Mouse (Mus musculus): ENCODE results near the gene Aox1. TPM values are rescaled to one million over a fixed set of nuclear protein-coding genes. Genes with fewer than 3 reads are reported as not detected.
A peak's percentile ranks its signal among the peaks of the same experiment; 100 is the strongest.
"Not testable (repeated sequence)": the region's sequence is repeated elsewhere in the genome, so short reads cannot be mapped to it uniquely, and the experiment has no call there.

The Aox1 gene
- polyA plus RNA-seq (2014; fragmentation: Nextera tagmentation; extraction: Ambion mirVana) = 0.05 and 0.07 TPM in 2 replicates

DNA sequence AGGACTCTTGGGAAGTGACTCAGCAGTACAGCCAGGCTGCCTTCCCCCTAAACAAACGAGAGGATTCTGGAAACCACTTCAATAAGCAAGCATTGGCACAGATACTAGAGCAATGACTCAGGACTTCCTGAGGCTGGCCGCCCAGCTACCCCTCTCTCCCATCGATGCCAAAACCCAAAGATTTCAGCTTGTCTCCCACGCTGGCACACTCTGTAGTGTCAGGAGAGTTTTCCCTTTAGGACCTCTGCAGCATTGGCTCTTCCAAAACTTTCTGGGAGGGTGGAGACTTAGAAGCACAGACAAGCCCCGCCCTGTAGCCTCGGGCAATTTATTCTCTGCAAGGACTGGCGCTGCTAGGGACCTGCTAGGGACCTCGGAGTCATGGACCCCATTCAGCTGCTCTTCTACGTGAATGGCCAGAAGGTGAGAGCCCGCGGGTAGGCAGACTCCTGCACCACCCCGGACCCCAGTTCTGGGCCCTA, at the start of gene Aox1:
Gene Aox1, plus strand, starts transcription at position 296 of the 482 bp plus-strand sequence.
- DNase-seq (ENCODE audit: low spot score) (peak; percentile 50), ATAC-seq (replicated peaks; ENCODE audit: low FRiP score) (peak; percentile 63)
- WGBS = 5% methylated on average over 12 of the region's 12 CpGs
- Histone ChIP-seq H3K27ac (ENCODE audit: low read depth, low read length) (no peak within 1 kb of the TSS), H3K4me3 (ENCODE audit: low read depth, low read length) (peak within 1 kb of the TSS; percentile 42), H3K36me3 (ENCODE audit: control insufficient read depth, insufficient read depth, low read length) (no peaks in the 10 kb centered on the region; the same call in 1 of the 2 replicates), H3K9ac (ENCODE audit: low read depth, low read length) (peak within 1 kb of the TSS; percentile 46; the same call in 1 of the 2 replicates), H3K4me1 (replicated peaks; ENCODE audit: control insufficient read depth, insufficient read depth, low read length) (peaks cover 30% of the 10 kb centered on the region), H3K27me3 (replicated peaks; ENCODE audit: control insufficient read depth, insufficient read depth, low read length) (no peaks in the 10 kb centered on the region), H3K9me3 (ENCODE audit: control insufficient read depth, low read length) (no peaks in the 10 kb centered on the region), H3K4me2 (peak within 1 kb of the TSS; percentile 74)

DNA sequence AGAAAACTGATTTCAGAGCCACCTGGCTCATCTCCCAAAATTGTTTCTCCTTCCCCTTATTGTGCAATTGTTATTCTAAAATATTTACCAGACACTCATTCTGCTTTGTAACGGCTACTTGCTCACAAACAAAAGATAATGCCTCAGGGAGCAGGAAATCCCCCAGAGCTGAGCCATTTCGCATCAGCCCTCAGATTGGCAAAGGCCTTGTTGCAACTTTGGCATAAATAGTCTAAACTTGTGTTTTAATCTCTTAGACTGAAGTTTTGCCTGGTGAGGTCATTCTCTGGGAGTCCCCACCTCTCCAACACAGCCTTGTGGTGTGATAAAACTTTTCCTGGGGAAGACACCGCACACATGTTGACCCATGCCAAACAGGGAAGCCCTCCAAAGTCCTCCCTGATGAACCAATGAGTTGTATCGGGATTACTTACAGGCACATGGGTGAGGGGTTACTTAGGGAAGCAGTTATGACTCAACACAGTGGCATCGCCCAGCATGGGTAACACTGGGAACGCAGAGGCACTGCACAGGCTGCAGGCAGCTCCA, 40.6 kb upstream of the Aox1 start:
- H3K27ac ChIP-seq (ENCODE audit: low read depth, low read length) = no peak overlapping the region
- H3K36me3 ChIP-seq (ENCODE audit: control insufficient read depth, insufficient read depth, low read length) = no peaks in the 10 kb centered on the region
- WGBS = 65% methylated on average over 6 of the region's 6 CpGs
- ATAC-seq (replicated peaks; ENCODE audit: low FRiP score) (no peak), DNase-seq (ENCODE audit: low spot score) (no peak)
- H3K4me2 ChIP-seq = no peak overlapping the region
- no peaks in the 10 kb centered on the region for H3K9me3 ChIP-seq (ENCODE audit: control insufficient read depth, low read length)
- H3K4me3 ChIP-seq (ENCODE audit: low read depth, low read length) = no peak overlapping the region
- H3K4me1 ChIP-seq (replicated peaks; ENCODE audit: control insufficient read depth, insufficient read depth, low read length) = no peaks in the 10 kb centered on the region
- H3K27me3 ChIP-seq (replicated peaks; ENCODE audit: control insufficient read depth, insufficient read depth, low read length) = no peaks in the 10 kb centered on the region
- no peak overlapping the region for H3K9ac ChIP-seq (ENCODE audit: low read depth, low read length)

DNA sequence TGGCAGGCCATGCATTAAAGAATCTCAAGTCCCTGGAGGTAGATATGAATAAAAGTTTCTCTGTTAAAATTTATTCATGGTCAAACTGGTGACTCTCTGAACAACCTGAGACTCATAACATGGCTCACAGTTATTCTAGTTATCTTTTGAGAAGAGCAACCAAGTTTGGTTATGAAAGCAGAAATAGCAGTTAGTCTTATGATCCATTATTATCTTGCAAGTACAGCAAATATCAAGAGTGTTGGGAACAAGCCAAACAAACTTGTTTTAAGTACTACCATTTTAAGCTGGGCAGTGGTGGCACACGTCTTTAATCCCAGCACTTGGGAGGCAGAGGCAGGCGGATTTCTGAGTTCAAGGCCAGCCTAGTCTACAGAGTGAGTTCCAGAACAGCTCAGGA, 38.5 kb upstream of the Aox1 start:
- H3K4me2 ChIP-seq = no peak overlapping the region
- no peak overlapping the region for H3K4me3 ChIP-seq (ENCODE audit: low read depth, low read length)
- ATAC-seq (replicated peaks; ENCODE audit: low FRiP score) = no peak
- no peak overlapping the region for H3K9ac ChIP-seq (ENCODE audit: low read depth, low read length)
- H3K36me3 ChIP-seq (ENCODE audit: control insufficient read depth, insufficient read depth, low read length) = no peaks in the 10 kb centered on the region
- H3K4me1 ChIP-seq (replicated peaks; ENCODE audit: control insufficient read depth, insufficient read depth, low read length) = no peaks in the 10 kb centered on the region
- no peaks in the 10 kb centered on the region for H3K27me3 ChIP-seq (replicated peaks; ENCODE audit: control insufficient read depth, insufficient read depth, low read length)
- 74% methylated on average over 2 of the region's 2 CpGs for WGBS
- no peak overlapping the region for H3K27ac ChIP-seq (ENCODE audit: low read depth, low read length)
- no peaks in the 10 kb centered on the region for H3K9me3 ChIP-seq (ENCODE audit: control insufficient read depth, low read length)
- DNase-seq (ENCODE audit: low spot score) = no peak

DNA sequence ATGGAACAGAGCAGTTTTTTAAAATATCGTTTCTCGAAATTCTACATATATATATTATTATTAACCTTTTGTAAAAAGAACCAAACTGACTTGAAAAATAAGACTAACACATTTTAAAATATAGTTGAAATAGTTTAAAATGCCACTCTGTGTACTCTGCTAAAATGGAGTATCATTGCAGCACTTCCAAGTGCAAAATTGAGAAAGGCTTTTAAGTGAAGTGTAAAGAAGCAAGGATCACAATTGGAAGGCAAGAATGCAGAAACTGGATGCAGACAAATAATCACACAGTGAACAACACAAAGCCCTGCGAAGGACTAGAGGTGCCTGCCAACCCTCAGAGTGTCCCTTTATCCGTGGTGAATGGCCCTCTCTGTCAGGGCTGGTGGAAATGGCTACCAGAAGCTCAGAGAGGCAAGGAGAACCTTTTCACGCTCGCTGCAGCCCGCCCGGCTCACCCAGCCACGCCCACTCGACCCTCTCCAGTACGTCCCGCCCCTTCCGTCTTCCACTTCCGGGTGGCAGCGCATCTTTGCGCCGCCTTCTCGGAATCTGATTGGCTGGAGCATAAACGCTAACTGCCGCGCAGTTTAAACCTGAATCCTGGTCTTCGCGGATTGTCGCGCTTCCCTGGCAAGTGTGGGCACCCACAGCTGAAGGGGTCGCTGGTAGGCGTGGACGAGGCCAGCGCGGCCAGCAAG, 34.1 kb upstream of the Aox1 start, which contains the start of gene Sgo2a:
Gene Sgo2a, plus strand, starts transcription at position 540 of the 701 bp plus-strand sequence.
- ATAC-seq (replicated peaks; ENCODE audit: low FRiP score) = peak; percentile 92
- Histone ChIP-seq H3K36me3 (ENCODE audit: control insufficient read depth, insufficient read depth, low read length) (no peaks in the 10 kb centered on the region), H3K27ac (ENCODE audit: low read depth, low read length) (peak within 1 kb of the TSS; percentile 80), H3K4me1 (replicated peaks; ENCODE audit: control insufficient read depth, insufficient read depth, low read length) (peaks cover 12% of the 10 kb centered on the region), H3K27me3 (replicated peaks; ENCODE audit: control insufficient read depth, insufficient read depth, low read length) (no peaks in the 10 kb centered on the region), H3K4me3 (ENCODE audit: low read depth, low read length) (peak within 1 kb of the TSS; percentile 87), H3K9me3 (ENCODE audit: control insufficient read depth, low read length) (no peaks in the 10 kb centered on the region), H3K9ac (ENCODE audit: low read depth, low read length) (peak within 1 kb of the TSS; percentile 90), H3K4me2 (peak within 1 kb of the TSS; percentile 78)
- WGBS = 6% methylated on average over 30 of the region's 30 CpGs
- DNase-seq (ENCODE audit: low spot score) = peak; percentile 91

DNA sequence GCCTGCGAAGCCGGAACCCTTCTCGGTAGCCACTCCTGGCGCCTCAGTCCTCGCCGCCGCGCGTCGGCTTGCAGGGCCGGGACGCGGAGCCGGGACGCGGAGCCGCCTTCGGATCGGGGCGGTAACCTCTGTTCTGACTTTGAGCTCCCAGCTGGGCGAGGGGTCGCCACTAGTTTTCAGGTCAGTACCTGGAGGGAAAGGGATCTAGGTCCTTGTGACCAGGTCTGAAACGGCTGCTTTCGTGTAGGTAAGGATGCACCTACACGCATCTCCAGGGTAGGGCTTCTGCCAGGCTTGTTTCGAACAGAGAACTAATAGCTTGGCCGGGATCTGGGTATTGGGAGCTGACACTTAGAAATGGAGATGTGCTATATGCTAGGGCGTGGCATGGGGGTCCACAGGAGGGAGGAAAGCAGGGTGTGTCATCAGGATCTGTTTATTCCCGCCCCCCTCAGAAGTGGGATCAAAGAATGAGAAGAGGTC, 33.6 kb upstream of the Aox1 start:
- DNase-seq (ENCODE audit: low spot score) = no peak
- ATAC-seq (replicated peaks; ENCODE audit: low FRiP score) = peak; percentile 86
- H3K9ac ChIP-seq (ENCODE audit: low read depth, low read length) = peak overlapping the region; percentile 90
- under 1% methylated on average over 29 of the region's 29 CpGs for WGBS
- peaks cover 12% of the 10 kb centered on the region for H3K4me1 ChIP-seq (replicated peaks; ENCODE audit: control insufficient read depth, insufficient read depth, low read length)
- no peaks in the 10 kb centered on the region for H3K9me3 ChIP-seq (ENCODE audit: control insufficient read depth, low read length)
- peak overlapping the region; percentile 80 for H3K27ac ChIP-seq (ENCODE audit: low read depth, low read length)
- H3K36me3 ChIP-seq (ENCODE audit: control insufficient read depth, insufficient read depth, low read length) = no peaks in the 10 kb centered on the region
- peak overlapping the region; percentile 78 for H3K4me2 ChIP-seq
- H3K4me3 ChIP-seq (ENCODE audit: low read depth, low read length) = peak overlapping the region; percentile 87
- H3K27me3 ChIP-seq (replicated peaks; ENCODE audit: control insufficient read depth, insufficient read depth, low read length) = no peaks in the 10 kb centered on the region

DNA sequence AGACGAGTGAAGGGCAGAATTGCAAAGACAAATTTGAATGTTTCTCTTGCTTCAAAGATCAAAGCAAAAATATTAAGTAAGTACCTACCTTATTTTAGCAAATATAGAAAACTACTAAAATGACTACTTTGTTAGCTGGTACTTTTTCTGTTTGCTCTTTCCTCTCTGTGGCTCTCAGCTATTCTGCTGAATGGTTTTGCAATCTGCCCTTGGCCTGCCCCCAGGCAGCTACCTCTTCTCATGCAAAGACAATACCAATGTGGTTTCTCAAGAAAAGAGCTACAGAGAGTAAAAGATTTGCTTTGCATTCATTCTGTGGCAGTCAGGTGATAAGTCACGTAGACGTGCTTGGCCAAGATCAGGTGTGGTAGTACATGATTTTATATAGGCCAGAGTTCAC, 31.6 kb upstream of the Aox1 start:
- no peak overlapping the region for H3K9ac ChIP-seq (ENCODE audit: low read depth, low read length)

DNA sequence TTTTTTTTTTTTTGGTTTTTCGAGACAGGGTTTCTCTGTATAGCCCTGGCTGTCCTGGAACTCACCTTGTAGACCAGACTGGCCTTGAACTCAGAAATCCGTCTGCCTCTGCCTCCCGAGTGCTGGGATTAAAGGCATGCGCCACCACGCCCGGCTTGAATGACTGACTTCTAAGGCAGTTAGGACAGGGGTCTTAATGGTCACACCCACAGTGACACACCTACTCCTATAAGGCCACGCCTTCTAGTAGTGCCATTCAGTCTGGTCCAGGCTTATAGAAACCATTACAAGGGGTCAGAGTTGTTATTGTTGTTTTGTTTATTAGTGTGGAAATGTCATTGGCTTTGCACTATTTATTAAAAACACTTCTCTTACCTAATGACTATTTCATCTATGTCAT, 23.3 kb upstream of the Aox1 start:
- ATAC-seq (replicated peaks; ENCODE audit: low FRiP score); H3K9ac ChIP-seq (ENCODE audit: low read depth, low read length); H3K9me3 ChIP-seq (ENCODE audit: control insufficient read depth, low read length); DNase-seq (ENCODE audit: low spot score); H3K27ac ChIP-seq (ENCODE audit: low read depth, low read length); H3K4me2 ChIP-seq; H3K27me3 ChIP-seq (replicated peaks; ENCODE audit: control insufficient read depth, insufficient read depth, low read length); H3K36me3 ChIP-seq (ENCODE audit: control insufficient read depth, insufficient read depth, low read length); H3K4me3 ChIP-seq (ENCODE audit: low read depth, low read length); H3K4me1 ChIP-seq (replicated peaks; ENCODE audit: control insufficient read depth, insufficient read depth, low read length): not testable (repeated sequence)
- 90% methylated on average over 6 of the region's 7 CpGs for WGBS

More for the DNA sequence above, 31.6 kb upstream of the Aox1 start:
- Histone ChIP-seq H3K27me3 (replicated peaks; ENCODE audit: control insufficient read depth, insufficient read depth, low read length) (no peaks in the 10 kb centered on the region), H3K27ac (ENCODE audit: low read depth, low read length) (no peak overlapping the region), H3K36me3 (ENCODE audit: control insufficient read depth, insufficient read depth, low read length) (no peaks in the 10 kb centered on the region), H3K4me3 (ENCODE audit: low read depth, low read length) (no peak overlapping the region), H3K9me3 (ENCODE audit: control insufficient read depth, low read length) (no peaks in the 10 kb centered on the region), H3K4me1 (replicated peaks; ENCODE audit: control insufficient read depth, insufficient read depth, low read length) (peaks cover 12% of the 10 kb centered on the region), H3K4me2 (no peak overlapping the region)
- 86% methylated on average over 3 of the region's 3 CpGs for WGBS
- ATAC-seq (replicated peaks; ENCODE audit: low FRiP score) = no peak
- no peak for DNase-seq (ENCODE audit: low spot score)

DNA sequence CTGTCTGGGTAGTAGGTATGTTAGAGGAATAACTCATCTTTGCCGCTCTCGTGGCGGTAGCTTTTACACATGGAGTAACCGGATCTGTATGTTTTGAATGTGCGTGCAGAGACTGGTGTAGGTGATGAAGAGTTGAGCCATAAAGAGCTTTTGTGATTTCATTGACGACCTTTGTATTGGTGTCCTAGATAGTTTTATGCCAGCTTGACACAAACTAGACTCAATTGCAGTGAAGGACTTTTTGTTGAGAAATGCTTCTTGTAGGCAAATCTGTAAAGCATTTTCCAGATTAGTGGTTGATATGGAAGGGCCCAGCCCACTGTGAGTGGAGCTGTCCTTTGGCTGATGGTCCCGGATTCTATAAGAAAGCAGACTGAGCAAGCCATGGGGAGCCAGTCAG, 10.9 kb upstream of the Aox1 start, which contains the start of gene Kctd18:
Gene Kctd18, minus strand, starts transcription at position 101 of the 400 bp plus-strand sequence.
- 94% methylated on average over 7 of the region's 7 CpGs for WGBS
- Histone ChIP-seq H3K27ac (ENCODE audit: low read depth, low read length) (no peak within 1 kb of the TSS), H3K4me3 (ENCODE audit: low read depth, low read length) (no peak within 1 kb of the TSS), H3K27me3 (replicated peaks; ENCODE audit: control insufficient read depth, insufficient read depth, low read length) (no peaks in the 10 kb centered on the region), H3K4me2 (no peak within 1 kb of the TSS), H3K9me3 (ENCODE audit: control insufficient read depth, low read length) (no peaks in the 10 kb centered on the region), H3K4me1 (replicated peaks; ENCODE audit: control insufficient read depth, insufficient read depth, low read length) (no peaks in the 10 kb centered on the region), H3K9ac (ENCODE audit: low read depth, low read length) (no peak within 1 kb of the TSS), H3K36me3 (ENCODE audit: control insufficient read depth, insufficient read depth, low read length) (peaks cover 23% of the 10 kb centered on the region)
- ATAC-seq (replicated peaks; ENCODE audit: low FRiP score) (no peak), DNase-seq (ENCODE audit: low spot score) (no peak)
